In genomic region chr2:132686756-132687737, GRCm38 (mm10) we compare ENCODE assay signal across 8 mouse cellular contexts. TPM values are rescaled to one million over a fixed set of nuclear protein-coding genes. Genes with fewer than 3 reads are reported as not detected.
DNase-seq lines count a peak whose midpoint lies in the region; ATAC-seq and TF ChIP-seq lines count a peak whose summit lies in the region.

Shld1 (plus strand) TSS chr2:132686931.

- no peak for TF ChIP-seq CTCF in lung, postnatal 0 days (IDR thresholded peaks at IDR 0.05)

- H3K27me3 ChIP-seq in hindbrain, embryonic 10.5 days (ENCODE audit: insufficient read depth, poor library complexity, severe bottlenecking) = no peaks in the 10 kb centered on the region
- H3K27me3 ChIP-seq in lung, postnatal 0 days (replicated peaks; ENCODE audit: insufficient read depth, low read length) = no peaks in the 10 kb centered on the region

- peak within 1 kb of the TSS; percentile 63 for H3K4me3 ChIP-seq in hindbrain, embryonic 10.5 days
- H3K4me3 ChIP-seq in lung, postnatal 0 days (ENCODE audit: low read depth, low read length) = peak within 1 kb of the TSS; percentile 60

- H3K36me3 ChIP-seq in hindbrain, embryonic 10.5 days = no peaks in the 10 kb centered on the region
- H3K36me3 ChIP-seq in lung, postnatal 0 days (ENCODE audit: insufficient read depth, low read length) = no peaks in the 10 kb centered on the region

- 0 out of 2 replicates have a peak, but pooled peaks cover 6% of the 10 kb centered on the region for H3K4me1 ChIP-seq in hindbrain, embryonic 10.5 days (replicated peaks)
- H3K4me1 ChIP-seq in lung, postnatal 0 days (ENCODE audit: insufficient read depth, low read depth, low read length) = no peaks in the 10 kb centered on the region

- peak; percentile 93 for DNase-seq in MN1 (ENCODE audit: low spot score)
- DNase-seq in cerebellum, adult 9-10 months = peak; percentile 94
- DNase-seq in hindbrain, embryonic 10.5 days (ENCODE audit: low spot score) = peak; percentile 92
- peak; percentile 96 for DNase-seq in layer of hippocampus, adult 9-11 months
- peak; percentile 97 for DNase-seq in lung, postnatal 0 days (ENCODE audit: low spot score)
- peak; percentile 71 for DNase-seq in ovary, postnatal 14 days (ENCODE audit: low spot score)
- peak; percentile 88 for DNase-seq in thymus, postnatal 14 days

- peak within 1 kb of the TSS; percentile 91 for H3K27ac ChIP-seq in hindbrain, embryonic 10.5 days
- H3K27ac ChIP-seq in lung, postnatal 0 days (ENCODE audit: low read length) = peak within 1 kb of the TSS; percentile 80

- peak within 1 kb of the TSS; percentile 48 for H3K9ac ChIP-seq in lung, postnatal 0 days (replicated peaks; ENCODE audit: low read depth)

- 11% methylated on average over 33 of the region's 33 CpGs for WGBS in hindbrain, embryonic 10.5 days
- 6% methylated on average over 33 of the region's 33 CpGs for WGBS in lung, postnatal 0 days

- H3K9me3 ChIP-seq in hindbrain, embryonic 10.5 days = no peaks in the 10 kb centered on the region
- H3K9me3 ChIP-seq in lung, postnatal 0 days (ENCODE audit: low read length) = no peaks in the 10 kb centered on the region

- ATAC-seq in frontal cortex, adult (ENCODE audit: low TSS enrichment) = peak; percentile 83
- ATAC-seq in lung, postnatal 0 days = peak; percentile 95

- peak within 1 kb of the TSS; percentile 54 for H3K4me2 ChIP-seq in lung, postnatal 0 days (replicated peaks; ENCODE audit: low read depth, low read length)

- TF ChIP-seq EP300 in lung, postnatal 0 days (IDR thresholded peaks at IDR 0.05) = peak; percentile 73

RNA-seq across cellular contexts. Expression of gene Shld1, which starts in this region (rescaled TPM):
- 17.4 and 20.1 TPM in 2 replicates for polyA plus RNA-seq in hindbrain, embryonic 10.5 days (2016; fragmentation: Nextera tagmentation; extraction: Ambion mirVana)
- 17.2 and 19.8 TPM in 2 replicates for polyA plus RNA-seq in lung, postnatal 0 days (2015; fragmentation: Nextera tagmentation; extraction: Ambion mirVana)

Comparison
In these comparisons a context has a peak if more than half of its experiments do, and no peak if none do; other contexts are left out.
1. Peak in every context shown above with its lines: DNase-seq, ATAC-seq, H3K4me3 ChIP-seq and H3K27ac ChIP-seq.